Mouse (Mus musculus) ES-E14 (cell line): ENCODE data around the gene Pbx2. TPM values are rescaled to one million over a fixed set of nuclear protein-coding genes. Genes with fewer than 3 reads are reported as not detected.
"Not testable (repeated sequence)": the region's sequence is repeated elsewhere in the genome, so short reads cannot be mapped to it uniquely, and the experiment has no call there.

Source experiments
- DNase-seq: peaks from one replicate; pipeline ENCODE4 v3.0.0-alpha.2; 2013; ENCODE audit warnings: low read depth, low spot score
- H3K27ac ChIP-seq: 2 replicates; pipeline ENCODE4 v1.5.1; 2012; ENCODE audit warnings: low read depth, mild to moderate bottlenecking, low read length, moderate library complexity, mixed read lengths; ENCODE audit not compliant: poor library complexity, insufficient read depth, severe bottlenecking
- H3K36me3 ChIP-seq: 2 replicates; pipeline ENCODE4 v1.6.1; 2012; ENCODE audit warnings: mild to moderate bottlenecking, low read length, moderate library complexity, mixed read lengths; ENCODE audit not compliant: control insufficient read depth, poor library complexity, insufficient read depth, severe bottlenecking
- H3K4me1 ChIP-seq, 2 experiments: fragments of 150-350 bp in 1 of 2; sonication (generic) in 1 of 2; 2 replicates each; pipeline ENCODE4 v1.6.1; 2012; ENCODE audit warnings: low read length in 2 of 2, mild to moderate bottlenecking in 1 of 2, mixed read lengths in 1 of 2; ENCODE audit not compliant: control insufficient read depth in 2 of 2, insufficient read depth in 2 of 2, poor library complexity in 1 of 2
- H3K4me3 ChIP-seq, 2 experiments: fragments of 150-350 bp in 1 of 2; sonication (generic) in 1 of 2; 2 replicates each; pipeline ENCODE4 v1.5.1; 2012; ENCODE audit warnings: low read length in 2 of 2, low read depth in 1 of 2, mild to moderate bottlenecking in 1 of 2, mixed read lengths in 1 of 2; ENCODE audit not compliant: insufficient read depth in 1 of 2, poor library complexity in 1 of 2, severe bottlenecking in 1 of 2
- H3K9ac ChIP-seq: 2 replicates; pipeline ENCODE4 v1.6.1; 2012; ENCODE audit warnings: low read depth, mild to moderate bottlenecking, low read length, mixed read lengths; ENCODE audit not compliant: poor library complexity, insufficient read depth, severe bottlenecking
- H3K9me3 ChIP-seq: fragments of 150-350 bp; sonication (generic); 2 replicates; pipeline ENCODE4 v1.6.1; 2012; ENCODE audit warnings: low read depth, mild to moderate bottlenecking, low read length; ENCODE audit not compliant: control insufficient read depth, insufficient read depth
- CHD2 ChIP-seq: IDR thresholded peaks from 2 replicates; pipeline ENCODE4 v1.6.1; 2014; ENCODE audit warnings: mild to moderate bottlenecking, low read depth, low read length, inconsistent platforms
- HCFC1 ChIP-seq: IDR thresholded peaks from 2 replicates; pipeline ENCODE4 v1.6.1; 2012; ENCODE audit warnings: low read length, inconsistent platforms, borderline replicate concordance; ENCODE audit not compliant: insufficient read depth
- MAFK ChIP-seq: IDR thresholded peaks from 2 replicates; pipeline ENCODE4 v1.6.1; 2014; ENCODE audit warnings: mild to moderate bottlenecking, low read depth, low read length, inconsistent platforms; ENCODE audit not compliant: insufficient read depth
- ZC3H11A ChIP-seq: IDR thresholded peaks from 2 replicates; pipeline ENCODE4 v1.6.1; 2012; ENCODE audit warnings: low read depth, mild to moderate bottlenecking, inconsistent platforms, low read length, borderline replicate concordance
- ZNF384 ChIP-seq: IDR thresholded peaks from 2 replicates; pipeline ENCODE4 v1.6.1; 2012; ENCODE audit warnings: low read depth, low read length, inconsistent platforms
- in situ Hi-C, 2 experiments: fragments of 600-800 bp; cut with MboI; formaldehyde crosslinking; loops; one replicate each; pipeline ENCODE4 v1.15.1; 2025; ENCODE audit warnings: low sequenced_read_pairs in 2 of 2, inconsistent platforms in 1 of 2; ENCODE audit not compliant: unreplicated experiment in 2 of 2
- total RNA-seq: library from RNA; depleted of rRNA; stranded (reverse); fragments of 300-350 nt; gene quantifications from 2 replicates; pipeline ENCODE4 v1.2.3, GENCODE M21; 2012; rRNA removed

Pbx2 gene
- 36.0 and 47.2 TPM in 2 replicates for total RNA-seq

DNA sequence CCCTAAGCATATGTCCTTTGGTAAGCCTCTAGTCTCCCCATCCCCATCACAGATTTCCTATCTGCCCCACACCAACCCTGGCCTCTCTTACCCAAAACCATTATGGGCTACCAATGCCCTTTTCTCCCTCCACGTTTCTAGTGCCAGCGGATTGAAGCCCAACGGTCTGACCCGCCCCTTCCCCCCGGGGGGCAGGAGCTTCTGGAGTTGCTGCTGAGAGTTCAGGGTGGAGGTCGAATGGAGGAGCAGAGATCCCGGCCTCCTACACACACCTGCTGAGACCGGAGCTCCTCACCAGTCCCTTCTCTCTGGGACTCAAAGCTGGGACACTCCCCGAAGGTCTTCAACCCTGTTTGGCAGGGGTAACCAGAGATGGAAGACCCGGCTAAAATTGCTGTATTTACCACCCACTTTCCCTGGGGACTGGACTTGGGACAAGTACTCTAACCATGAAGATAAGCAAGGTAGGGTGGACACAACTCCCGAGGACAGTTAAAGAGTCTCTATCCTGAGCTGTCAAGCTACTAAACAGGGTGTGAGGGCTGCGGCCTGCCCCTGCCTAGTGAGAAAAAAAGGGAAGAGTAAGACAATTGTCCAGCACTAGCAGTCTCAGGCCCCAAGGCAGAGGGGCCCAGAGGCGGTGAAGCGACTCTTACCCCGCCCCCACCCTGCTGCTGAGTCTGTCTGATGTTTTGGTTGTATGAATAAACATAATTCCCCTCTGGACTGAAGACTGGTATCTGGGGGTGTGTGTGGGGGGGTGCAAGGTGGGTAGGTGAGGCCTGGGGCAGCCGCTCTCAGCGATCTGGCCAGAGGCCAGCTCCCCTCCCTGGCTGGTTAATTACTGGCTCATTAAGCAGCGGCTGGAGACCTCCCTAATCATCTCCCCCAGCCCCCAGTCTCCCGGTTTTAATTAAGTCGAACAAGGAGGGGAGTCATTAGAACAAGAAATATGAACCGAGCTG, at the start of gene Pbx2:
TSS of gene Pbx2 (plus strand) at position 238 of the 965 bp plus-strand sequence.
- H3K9ac ChIP-seq = peak within 1 kb of the TSS; percentile 87
- TF ChIP-seq HCFC1 (no peak), CHD2 (no peak), ZC3H11A (no peak), MAFK (no peak), ZNF384 (no peak)
- peaks cover 19% of the 10 kb centered on the region; the same call in 1 of the 2 replicates for H3K36me3 ChIP-seq
- in situ Hi-C loops = no loop called here
- H3K27ac ChIP-seq = peak within 1 kb of the TSS; percentile 76; the same call in 1 of the 2 replicates
- no peak for DNase-seq
- H3K9me3 ChIP-seq = no peaks in the 10 kb centered on the region
- peak within 1 kb of the TSS; percentile 86 to 87 for H3K4me3 ChIP-seq
- H3K4me1 ChIP-seq = peaks cover 19 to 42% of the 10 kb centered on the region in 2 experiments

DNA sequence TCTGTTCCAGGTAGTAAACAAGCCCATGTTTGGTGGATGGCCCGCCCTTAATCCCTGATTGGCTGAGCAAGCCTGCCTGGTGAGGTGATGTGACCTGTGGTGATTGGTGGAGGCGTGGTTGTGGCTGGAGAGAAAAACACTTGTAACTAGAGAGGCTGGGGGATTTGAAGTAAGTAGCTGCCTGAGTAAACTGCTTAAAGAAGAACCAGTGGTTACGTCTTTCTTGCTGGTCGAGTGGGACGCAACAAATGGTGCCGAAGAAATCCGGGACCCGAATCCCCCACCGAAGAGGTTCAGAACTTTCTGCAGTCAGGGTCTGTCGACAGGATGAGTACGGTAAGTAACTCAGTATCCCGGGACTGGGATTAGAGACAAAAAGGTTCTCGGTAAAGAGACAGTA, 47.5 kb upstream of the Pbx2 start:
- H3K36me3 ChIP-seq, H3K9ac ChIP-seq, in situ Hi-C loops, H3K9me3 ChIP-seq, H3K4me1 ChIP-seq, DNase-seq: not testable (repeated sequence)
- peak overlapping the region; percentile 51 to 82 for H3K4me3 ChIP-seq
- 0 out of 2 replicates have a peak overlapping the region, but pooled peaks have one; percentile 19 for H3K27ac ChIP-seq

DNA sequence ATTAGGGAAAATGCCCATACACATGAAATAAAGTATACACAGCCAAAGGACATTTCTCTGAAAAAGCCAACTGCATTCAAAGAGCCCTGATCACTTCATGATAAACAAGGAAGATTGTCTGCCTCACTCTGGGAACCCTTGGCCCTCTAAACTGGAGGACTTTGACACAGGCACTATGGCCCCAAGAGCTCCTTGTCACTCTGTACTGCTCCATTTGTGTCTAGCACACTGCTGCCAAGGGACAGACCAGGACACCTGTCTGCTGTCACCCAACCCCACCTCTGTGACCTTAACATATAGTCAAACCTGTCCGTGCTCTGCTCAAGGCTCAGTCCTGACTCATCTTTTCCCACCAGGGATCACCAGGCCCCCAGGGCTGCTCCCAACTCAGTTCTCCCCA, 44.3 kb upstream of the Pbx2 start:
- Histone ChIP-seq H3K36me3 (peaks cover 4% of the 10 kb centered on the region; the same call in 1 of the 2 replicates), H3K27ac (no peak overlapping the region), H3K9ac (no peak overlapping the region), H3K4me1 (no peaks in the 10 kb centered on the region), H3K4me3 (no peak overlapping the region), H3K9me3 (no peaks in the 10 kb centered on the region)
- TF ChIP-seq MAFK (no peak), HCFC1 (no peak), ZC3H11A (no peak), CHD2 (no peak), ZNF384 (no peak)
- in situ Hi-C loops = no loop called here
- no peak for DNase-seq

DNA sequence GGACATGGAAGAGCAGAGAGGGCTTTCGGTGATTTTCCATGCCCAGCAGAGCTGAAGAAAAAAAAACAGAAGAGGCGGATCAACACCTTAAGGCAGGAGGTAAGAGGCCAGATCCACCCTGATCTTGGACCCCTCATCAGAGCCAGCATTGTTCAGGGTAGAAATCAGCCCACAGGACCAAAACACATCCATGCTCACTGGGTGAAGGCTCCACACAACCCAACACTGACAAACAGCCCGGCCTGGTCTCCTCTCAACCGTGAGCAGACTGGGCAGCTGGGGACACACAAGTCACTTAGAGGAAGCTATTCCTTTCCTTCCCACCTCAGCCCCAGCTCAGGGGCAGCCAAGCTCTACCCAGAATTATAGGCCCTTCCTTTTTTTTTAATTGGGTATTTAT, 43.5 kb upstream of the Pbx2 start:
- TF ChIP-seq CHD2 = no peak
- no peak for TF ChIP-seq ZC3H11A
- no peak for TF ChIP-seq ZNF384
- no peak for TF ChIP-seq MAFK
- no peak for TF ChIP-seq HCFC1
- DNase-seq = no peak
- Histone ChIP-seq H3K4me3 (no peak overlapping the region), H3K9ac (no peak overlapping the region), H3K36me3 (peaks cover 2% of the 10 kb centered on the region; the same call in 1 of the 2 replicates), H3K27ac (no peak overlapping the region), H3K9me3 (no peaks in the 10 kb centered on the region), H3K4me1 (no peaks in the 10 kb centered on the region)
- in situ Hi-C loops = no loop called here
